Mouse (Mus musculus) embryonic facial prominence, embryonic 14.5 days (tissue): ENCODE results near the gene Dram1. TPM values are rescaled to one million over a fixed set of nuclear protein-coding genes. Genes with fewer than 3 reads are reported as not detected.

Experiments used
- ATAC-seq: fragments of 200-750 bp; cut with Nextera tagmentation; 2 replicates; pipeline ENCODE4 v1.8.0; 2017; ENCODE audit warnings: low read depth, moderate number of reproducible peaks, moderate TSS enrichment
- DNase-seq: peaks from one replicate; pipeline ENCODE4 v3.0.0-alpha.2; 2015; ENCODE audit warnings: low spot score
- H3K27ac ChIP-seq: fragments of 300-500 bp; sonication (generic); replicated peaks from 2 replicates; pipeline ENCODE4 v1.5.1; 2014; ENCODE audit warnings: low read depth, mild to moderate bottlenecking, low read length, moderate library complexity
- H3K27me3 ChIP-seq: fragments of 300-500 bp; sonication (generic); replicated peaks from 2 replicates; pipeline ENCODE4 v1.6.1; 2014; ENCODE audit warnings: low read length; ENCODE audit not compliant: control insufficient read depth, insufficient read depth
- H3K36me3 ChIP-seq: fragments of 300-500 bp; sonication (generic); 2 replicates; pipeline ENCODE4 v1.6.1; 2014; ENCODE audit warnings: low read length, mixed read lengths; ENCODE audit not compliant: control insufficient read depth, insufficient read depth
- H3K4me1 ChIP-seq: fragments of 300-500 bp; sonication (generic); 2 replicates; pipeline ENCODE4 v1.6.1; 2014; ENCODE audit warnings: antibody characterized with exemption, low read length; ENCODE audit not compliant: control insufficient read depth, insufficient read depth
- H3K4me2 ChIP-seq: fragments of 300-500 bp; sonication (generic); 2 replicates; pipeline ENCODE4 v1.6.1; 2014; ENCODE audit warnings: low read depth, mild to moderate bottlenecking, low read length, moderate library complexity, mixed read lengths
- H3K4me3 ChIP-seq: fragments of 300-500 bp; sonication (generic); 2 replicates; pipeline ENCODE4 v1.5.1; 2014; ENCODE audit warnings: low read depth, mild to moderate bottlenecking, low read length
- H3K9ac ChIP-seq: fragments of 300-500 bp; sonication (generic); 2 replicates; pipeline ENCODE4 v1.6.1; 2014; ENCODE audit warnings: low read depth, mild to moderate bottlenecking, low read length, moderate library complexity, mixed read lengths
- H3K9me3 ChIP-seq: fragments of 300-500 bp; sonication (generic); 2 replicates; pipeline ENCODE4 v1.6.1; 2016; ENCODE audit warnings: low read length; ENCODE audit not compliant: control insufficient read depth
- WGBS: fragments of 180-500 bp; shearing (Covaris S2); extraction: QIAGEN DNeasy Blood & Tissue Kit; methylation state at CpG from one replicate; pipeline ENCODE4 v1.1.7; 2014; 5-methylcytosine and 5-hydroxymethylcytosine counted together
- polyA plus RNA-seq: library from polyadenylated mRNA; unstranded; fragments of >200 nt; fragmentation: Nextera tagmentation; extraction: Ambion mirVana; gene quantifications from 2 replicates; pipeline ENCODE4 v1.2.1, GENCODE M21; 2014

Gene Dram1
- polyA plus RNA-seq, 1 experiment from 2014 or later = 5.7 TPM

DNA sequence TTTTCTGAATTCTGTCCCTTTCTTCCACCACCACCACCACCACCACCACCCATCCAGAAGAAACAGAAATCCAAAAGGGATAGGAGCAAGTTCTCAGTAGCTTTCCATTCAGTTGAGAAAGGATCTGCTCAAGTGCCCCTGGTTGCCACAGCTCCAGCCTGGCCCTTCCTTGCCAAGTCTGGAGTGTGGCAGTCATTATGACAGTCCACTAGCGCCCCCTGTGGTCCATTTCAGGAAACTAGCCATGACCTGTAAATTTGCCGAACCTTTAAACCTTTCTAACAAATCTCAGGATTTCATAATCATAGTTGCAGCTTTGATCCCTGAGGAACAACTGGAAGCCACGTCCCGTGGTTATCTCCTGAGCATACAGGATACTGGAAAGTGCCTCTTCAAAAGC lies 74.6 kb downstream of the Dram1 start:
- peaks cover 4% of the 10 kb centered on the region; the same call in 1 of the 2 replicates for H3K9me3 ChIP-seq
- H3K4me2 ChIP-seq = no peak overlapping the region
- peaks cover 12% of the 10 kb centered on the region; the same call in 1 of the 2 replicates for H3K4me1 ChIP-seq
- no peak overlapping the region for H3K4me3 ChIP-seq
- no peaks in the 10 kb centered on the region for H3K36me3 ChIP-seq
- DNase-seq (peak; percentile 86), ATAC-seq (no peak)
- H3K9ac ChIP-seq = no peak overlapping the region
- WGBS = 11% methylated on average over 4 of the region's 4 CpGs
- no peak overlapping the region for H3K27ac ChIP-seq
- no peaks in the 10 kb centered on the region for H3K27me3 ChIP-seq

DNA sequence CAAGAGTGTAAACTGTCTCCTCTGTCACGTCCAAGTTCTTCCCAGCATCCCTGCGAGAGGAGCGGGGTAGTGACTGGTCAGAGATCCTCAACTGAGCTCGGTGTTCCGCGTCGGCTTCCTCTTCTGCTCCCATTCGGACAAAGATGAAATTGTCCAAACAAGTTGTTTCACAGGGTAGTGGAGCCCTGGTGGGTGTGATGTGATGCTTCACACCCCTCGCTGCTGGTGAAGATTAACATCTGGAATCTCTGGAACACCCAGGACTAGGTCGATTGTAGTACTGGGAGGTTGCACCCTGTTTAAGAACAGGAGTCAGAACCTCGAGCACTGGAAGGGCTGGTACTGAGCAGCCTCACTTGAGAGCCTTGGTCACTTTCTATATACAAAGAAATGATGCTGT lies 75.8 kb downstream of the Dram1 start:
- H3K27ac ChIP-seq = no peak overlapping the region; the same call in 1 of the 2 replicates
- H3K4me1 ChIP-seq = peaks cover 12% of the 10 kb centered on the region; the same call in 1 of the 2 replicates
- 73% methylated on average over 11 of the region's 11 CpGs for WGBS
- no peaks in the 10 kb centered on the region for H3K27me3 ChIP-seq
- ATAC-seq (no peak), DNase-seq (no peak)
- H3K9ac ChIP-seq = no peak overlapping the region
- no peaks in the 10 kb centered on the region for H3K36me3 ChIP-seq
- no peak overlapping the region for H3K4me2 ChIP-seq
- H3K9me3 ChIP-seq = peaks cover 4% of the 10 kb centered on the region; the same call in 1 of the 2 replicates
- H3K4me3 ChIP-seq = no peak overlapping the region

DNA sequence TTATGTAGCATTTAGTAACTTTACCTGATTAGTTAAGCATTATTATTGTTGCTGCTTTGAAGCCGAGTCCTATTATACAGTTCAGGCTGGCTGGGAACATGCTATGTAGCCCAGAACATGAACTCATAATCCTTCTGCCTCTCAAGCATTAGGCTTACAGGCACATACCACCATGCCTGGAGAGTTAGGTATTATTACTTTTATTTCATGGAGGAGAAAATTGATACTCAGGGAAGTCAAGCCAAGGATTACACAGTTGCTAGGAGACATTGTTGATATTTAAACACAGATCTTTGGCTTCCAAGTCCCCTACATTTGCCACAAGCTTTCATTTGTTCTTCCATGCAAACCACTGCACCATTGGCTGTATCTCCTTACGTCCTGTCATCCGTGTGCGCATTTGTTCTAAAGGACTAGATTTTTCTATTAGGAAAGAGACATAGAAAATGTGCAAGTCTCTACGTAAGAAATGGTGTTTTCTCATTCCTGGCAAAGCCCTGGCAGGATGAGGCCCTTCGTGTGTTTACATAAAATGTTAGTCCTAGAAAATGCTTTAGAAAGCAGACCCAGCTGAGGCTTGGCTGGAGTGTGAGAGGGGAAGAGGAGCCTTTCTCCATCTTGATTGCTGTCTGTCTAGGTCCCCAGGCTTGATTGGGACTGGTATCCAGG lies 76.9 kb downstream of the Dram1 start:
- Histone ChIP-seq H3K27ac (peak overlapping the region; percentile 75), H3K9ac (no peak overlapping the region), H3K36me3 (no peaks in the 10 kb centered on the region), H3K9me3 (peaks cover 4% of the 10 kb centered on the region; the same call in 1 of the 2 replicates), H3K27me3 (no peaks in the 10 kb centered on the region), H3K4me3 (no peak overlapping the region), H3K4me1 (peaks cover 12% of the 10 kb centered on the region; the same call in 1 of the 2 replicates), H3K4me2 (no peak overlapping the region)
- peak; percentile 81 for DNase-seq
- WGBS = 49% methylated on average over 6 of the region's 6 CpGs
- ATAC-seq = peak; percentile 84

DNA sequence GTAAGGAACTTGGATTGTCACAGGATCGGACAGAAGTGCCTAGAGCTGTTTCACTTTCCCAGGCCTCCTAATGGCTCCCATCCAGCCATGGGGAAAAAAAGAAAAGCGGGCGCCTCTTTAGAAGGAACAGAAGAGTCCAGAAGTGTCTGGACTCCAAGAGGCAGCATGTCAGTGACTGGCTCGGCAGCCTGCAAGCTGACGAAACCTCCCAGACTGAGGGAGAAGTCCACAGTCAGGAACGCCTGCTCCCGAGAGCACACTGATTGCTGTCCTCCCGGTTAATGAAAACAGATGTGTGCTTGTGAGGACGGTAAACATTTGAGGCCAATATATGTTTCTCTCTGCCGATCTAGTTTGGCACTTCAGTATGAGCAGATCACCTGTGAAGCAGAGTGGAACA lies 81.9 kb downstream of the Dram1 start:
- 0 out of 2 replicates have a peak overlapping the region, but pooled peaks have one; percentile 2 for H3K4me2 ChIP-seq
- H3K27ac ChIP-seq = peak overlapping the region; percentile 22; the same call in 1 of the 2 replicates
- peaks cover 8% of the 10 kb centered on the region; the same call in 1 of the 2 replicates for H3K9me3 ChIP-seq
- H3K4me3 ChIP-seq = no peak overlapping the region
- DNase-seq (peak; percentile 82), ATAC-seq (peak; percentile 44; the same call in 1 of the 2 replicates)
- peaks cover 4% of the 10 kb centered on the region; the same call in 1 of the 2 replicates for H3K4me1 ChIP-seq
- H3K27me3 ChIP-seq = no peaks in the 10 kb centered on the region
- no peak overlapping the region for H3K9ac ChIP-seq
- no peaks in the 10 kb centered on the region for H3K36me3 ChIP-seq
- WGBS = 28% methylated on average over 10 of the region's 10 CpGs

DNA sequence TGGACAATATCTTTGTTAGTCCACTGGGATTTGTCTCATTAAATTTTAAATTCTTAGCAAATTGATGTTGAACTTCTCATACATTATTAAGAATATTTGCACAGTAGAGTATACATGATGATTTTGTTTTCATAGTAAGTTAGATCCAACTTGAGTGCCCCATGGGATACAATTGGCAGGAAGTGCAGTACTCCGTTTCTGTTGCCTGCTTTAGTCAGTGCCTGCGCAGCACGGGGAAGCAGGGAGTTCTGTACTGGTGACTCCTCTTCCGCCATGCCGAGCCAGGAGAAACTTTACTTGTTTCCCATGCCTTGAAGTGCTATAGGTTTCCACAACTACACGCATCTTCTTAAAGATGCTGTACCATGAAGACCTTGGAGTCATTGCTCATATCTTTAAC lies 83.8 kb downstream of the Dram1 start:
- 68% methylated on average over 6 of the region's 6 CpGs for WGBS

DNA sequence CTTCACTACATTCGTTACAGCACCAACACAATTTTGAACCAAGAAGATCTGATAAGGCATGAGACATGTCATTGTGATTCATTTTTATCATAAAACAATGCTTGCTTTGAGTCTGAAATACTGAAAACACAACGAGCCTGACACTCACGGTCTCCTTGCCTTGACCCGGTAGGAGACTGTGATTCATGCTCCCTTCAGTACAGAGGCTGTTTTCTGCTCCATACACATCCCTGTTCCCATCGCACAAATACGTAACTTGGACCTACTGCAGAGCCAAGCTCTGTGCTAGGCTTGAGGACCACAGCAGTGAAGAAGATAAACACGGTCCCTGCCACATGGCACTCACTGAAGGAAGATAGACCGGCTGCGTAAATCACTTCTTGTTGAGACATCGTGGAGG lies 90.8 kb downstream of the Dram1 start:
- 85% methylated on average over 10 of the region's 10 CpGs for WGBS
- DNase-seq = no peak

More for the DNA sequence above, 83.8 kb downstream of the Dram1 start:
- Histone ChIP-seq H3K4me2 (no peak overlapping the region), H3K27ac (no peak overlapping the region), H3K4me1 (peaks cover 4% of the 10 kb centered on the region; the same call in 1 of the 2 replicates), H3K9ac (no peak overlapping the region), H3K4me3 (no peak overlapping the region), H3K27me3 (no peaks in the 10 kb centered on the region), H3K9me3 (peaks cover 8% of the 10 kb centered on the region; the same call in 1 of the 2 replicates), H3K36me3 (no peaks in the 10 kb centered on the region)
- ATAC-seq = no peak
- no peak for DNase-seq

DNA sequence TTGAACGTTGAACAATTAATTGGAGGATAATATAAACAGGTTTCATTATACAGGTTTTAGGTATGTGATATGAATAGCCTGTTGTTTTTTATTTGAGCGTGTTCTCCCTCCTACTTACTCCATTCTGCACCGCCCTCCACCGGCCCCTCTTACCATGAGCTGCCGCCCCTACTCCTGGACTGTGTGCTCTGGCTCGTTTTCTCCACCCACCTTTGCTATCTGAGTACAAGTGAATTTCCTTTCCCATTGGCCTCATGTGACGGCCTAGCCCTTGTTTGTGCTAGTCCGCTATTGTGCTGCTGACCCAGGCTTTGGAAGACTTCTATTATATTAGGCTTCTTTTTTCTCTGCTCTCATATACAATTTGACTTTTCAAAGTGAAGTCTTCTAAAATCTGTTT lies 91.6 kb downstream of the Dram1 start:
- H3K27me3 ChIP-seq = no peaks in the 10 kb centered on the region
- DNase-seq (no peak), ATAC-seq (no peak)
- H3K9ac ChIP-seq = no peak overlapping the region
- whole genome bisulfite sequencing = 66% methylated on average over 8 of the region's 8 CpGs
- no peak overlapping the region for H3K4me2 ChIP-seq
- H3K27ac ChIP-seq = no peak overlapping the region
- H3K9me3 ChIP-seq = no peaks in the 10 kb centered on the region
- H3K36me3 ChIP-seq = no peaks in the 10 kb centered on the region
- H3K4me3 ChIP-seq = no peak overlapping the region
- peaks cover 9% of the 10 kb centered on the region; the same call in 1 of the 2 replicates for H3K4me1 ChIP-seq

More for the DNA sequence above, 90.8 kb downstream of the Dram1 start:
- Histone ChIP-seq H3K36me3 (no peaks in the 10 kb centered on the region), H3K27ac (no peak overlapping the region), H3K9me3 (no peaks in the 10 kb centered on the region), H3K27me3 (no peaks in the 10 kb centered on the region), H3K4me1 (peaks cover 9% of the 10 kb centered on the region; the same call in 1 of the 2 replicates), H3K9ac (no peak overlapping the region), H3K4me3 (no peak overlapping the region), H3K4me2 (no peak overlapping the region)
- no peak for ATAC-seq

DNA sequence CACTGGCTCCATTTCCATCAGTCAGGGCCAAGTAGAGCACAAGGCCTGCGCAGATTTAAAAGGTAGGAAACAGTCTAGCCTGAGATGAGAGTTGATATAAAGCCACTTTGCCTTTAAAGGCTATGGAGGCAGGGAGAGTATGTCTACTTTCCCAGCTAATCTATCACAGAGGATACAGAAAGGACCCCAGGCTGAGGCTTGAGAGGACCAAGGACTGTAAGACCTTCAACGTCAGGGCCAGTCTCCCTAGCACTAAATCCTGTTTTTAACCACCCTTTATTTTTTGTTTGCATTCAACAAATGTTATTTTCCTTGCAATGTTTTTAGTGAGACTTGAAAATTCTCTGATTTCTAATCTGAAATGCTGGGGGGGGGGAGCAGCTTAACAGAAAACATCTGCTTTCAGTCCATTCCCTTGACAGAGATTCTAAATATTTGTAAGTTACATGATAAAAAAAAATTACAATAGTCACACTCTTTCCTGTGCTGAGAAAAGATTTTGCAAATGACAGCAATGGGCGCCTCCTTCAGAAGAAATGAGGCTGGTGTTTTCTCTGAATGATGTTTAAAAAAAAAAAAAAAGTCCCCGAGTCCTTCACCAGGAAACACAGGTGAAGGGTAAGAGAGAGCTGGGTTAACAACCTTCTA lies 94.4 kb downstream of the Dram1 start:
- H3K9me3 ChIP-seq = no peaks in the 10 kb centered on the region
- WGBS = 74% methylated on average over 4 of the region's 4 CpGs
- peaks cover 9% of the 10 kb centered on the region; the same call in 1 of the 2 replicates for H3K4me1 ChIP-seq
- no peak overlapping the region for H3K27ac ChIP-seq
- H3K4me3 ChIP-seq = no peak overlapping the region
- no peak overlapping the region for H3K4me2 ChIP-seq
- ATAC-seq (no peak), DNase-seq (no peak)
- no peak overlapping the region for H3K9ac ChIP-seq
- no peaks in the 10 kb centered on the region for H3K36me3 ChIP-seq
- H3K27me3 ChIP-seq = no peaks in the 10 kb centered on the region
